Mouse (Mus musculus): Measurements from ENCODE around the gene Mitf.

DNA sequence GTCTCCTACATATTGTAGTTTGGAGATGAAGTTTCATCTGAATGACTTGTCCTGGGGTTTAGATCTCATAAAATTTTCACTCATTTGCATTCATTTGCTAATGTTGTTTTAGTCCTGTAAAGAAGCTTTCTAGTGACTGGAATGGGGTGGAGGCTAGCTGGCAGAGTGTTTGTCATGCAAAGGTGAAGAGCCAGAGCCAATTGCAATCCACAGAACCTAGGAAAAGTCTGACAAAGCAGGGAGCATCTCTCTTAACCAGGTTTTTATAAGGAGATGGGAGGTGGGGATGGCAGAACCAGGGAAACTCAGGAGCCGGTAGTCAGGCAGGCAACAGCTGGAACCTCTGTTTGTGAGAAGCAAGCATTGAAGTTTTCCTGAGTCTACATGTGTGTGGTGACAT is 144.9 kb downstream of the Mitf start:
- TF ChIP-seq POLR2A (IDR thresholded peaks at IDR 0.05; ENCODE audit: low read depth, low read length) (no peak), CTCF (IDR thresholded peaks at IDR 0.05; ENCODE audit: borderline replicate concordance, insufficient read depth, low read length) (no peak)

Data from embryonic fibroblast, embryonic 13.5 days (primary cell).